Mouse (Mus musculus): ENCODE results near the gene Pomp. TPM values are rescaled to one million over a fixed set of nuclear protein-coding genes. Genes with fewer than 3 reads are reported as not detected.
A peak's percentile ranks its signal among the peaks of the same experiment; 100 is the strongest.

Pomp gene
- polyA plus RNA-seq, 1 experiment, result 41.7 TPM

GRCm38 (mm10) chr5:147902008-147902757 lies 41.9 kb downstream of the Pomp start:
- H3K27ac ChIP-seq (ENCODE audit: control insufficient read depth, insufficient read depth, low read depth, low read length), result no peak overlapping the region
- no peaks in the 10 kb centered on the region for H3K36me3 ChIP-seq (ENCODE audit: control insufficient read depth, insufficient read depth, low read length)
- peaks cover 2% of the 10 kb centered on the region for H3K4me1 ChIP-seq (ENCODE audit: control insufficient read depth, insufficient read depth, low read length)
- H3K4me3 ChIP-seq (ENCODE audit: control insufficient read depth, low read depth, low read length), result no peak overlapping the region
- no peak for TF ChIP-seq CTCF (IDR thresholded peaks at IDR 0.05; ENCODE audit: control insufficient read depth, insufficient read depth, insufficient replicate concordance, low read depth, low read length)
- no peak for TF ChIP-seq POLR2A (IDR thresholded peaks at IDR 0.05; ENCODE audit: control insufficient read depth, low read depth, low read length)
- no peaks in the 10 kb centered on the region for H3K27me3 ChIP-seq (ENCODE audit: control insufficient read depth, insufficient read depth, low read length)

DNA sequence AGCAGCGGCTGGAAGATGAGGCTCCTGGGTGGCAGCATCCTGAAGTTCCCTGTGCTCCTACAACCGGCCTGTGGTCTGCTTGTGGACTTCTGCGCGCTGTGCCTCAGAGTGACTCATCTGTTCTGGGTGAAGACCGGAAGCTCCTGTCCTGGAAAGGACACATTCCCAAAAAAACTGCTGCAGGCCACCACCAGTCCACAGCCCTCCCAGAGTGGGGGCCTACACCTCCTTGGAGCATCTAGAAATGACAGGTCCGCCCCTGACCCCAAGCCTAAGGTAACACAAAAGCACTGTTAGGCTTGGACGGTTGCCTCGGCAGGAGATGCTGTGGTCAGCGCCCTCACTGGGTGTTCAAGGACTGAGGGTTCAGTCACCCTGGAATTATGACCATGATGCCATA lies 42.9 kb downstream of the Pomp start:
- Histone ChIP-seq H3K36me3 (ENCODE audit: control insufficient read depth, insufficient read depth, low read length) (no peaks in the 10 kb centered on the region), H3K4me3 (ENCODE audit: control insufficient read depth, low read depth, low read length) (no peak overlapping the region), H3K4me1 (ENCODE audit: control insufficient read depth, insufficient read depth, low read length) (peaks cover 5% of the 10 kb centered on the region), H3K27me3 (ENCODE audit: control insufficient read depth, insufficient read depth, low read length) (no peaks in the 10 kb centered on the region), H3K27ac (ENCODE audit: control insufficient read depth, insufficient read depth, low read depth, low read length) (no peak overlapping the region)
- no peak for TF ChIP-seq POLR2A (IDR thresholded peaks at IDR 0.05; ENCODE audit: control insufficient read depth, low read depth, low read length)

GRCm38 (mm10) chr5:147907144-147907543 lies 46.9 kb downstream of the Pomp start:
- H3K36me3 ChIP-seq (ENCODE audit: control insufficient read depth, insufficient read depth, low read length), result no peaks in the 10 kb centered on the region
- no peak overlapping the region for H3K27ac ChIP-seq (ENCODE audit: control insufficient read depth, insufficient read depth, low read depth, low read length)
- H3K4me3 ChIP-seq (ENCODE audit: control insufficient read depth, low read depth, low read length), result no peak overlapping the region
- peaks cover 5% of the 10 kb centered on the region for H3K4me1 ChIP-seq (ENCODE audit: control insufficient read depth, insufficient read depth, low read length)
- TF ChIP-seq CTCF (IDR thresholded peaks at IDR 0.05; ENCODE audit: control insufficient read depth, insufficient read depth, insufficient replicate concordance, low read depth, low read length) (peak; percentile 84; the same call in 1 of the 2 replicates), POLR2A (IDR thresholded peaks at IDR 0.05; ENCODE audit: control insufficient read depth, low read depth, low read length) (no peak)
- H3K27me3 ChIP-seq (ENCODE audit: control insufficient read depth, insufficient read depth, low read length), result no peaks in the 10 kb centered on the region

GRCm38 (mm10) chr5:147907851-147908250 lies 47.6 kb downstream of the Pomp start:
- H3K4me1 ChIP-seq (ENCODE audit: control insufficient read depth, insufficient read depth, low read length), result peaks cover 5% of the 10 kb centered on the region
- no peak overlapping the region for H3K27ac ChIP-seq (ENCODE audit: control insufficient read depth, insufficient read depth, low read depth, low read length)
- H3K4me3 ChIP-seq (ENCODE audit: control insufficient read depth, low read depth, low read length), result no peak overlapping the region
- no peaks in the 10 kb centered on the region for H3K36me3 ChIP-seq (ENCODE audit: control insufficient read depth, insufficient read depth, low read length)
- H3K27me3 ChIP-seq (ENCODE audit: control insufficient read depth, insufficient read depth, low read length), result no peaks in the 10 kb centered on the region
- no peak for TF ChIP-seq CTCF (IDR thresholded peaks at IDR 0.05; ENCODE audit: control insufficient read depth, insufficient read depth, insufficient replicate concordance, low read depth, low read length)
- TF ChIP-seq POLR2A (IDR thresholded peaks at IDR 0.05; ENCODE audit: control insufficient read depth, low read depth, low read length), result no peak

DNA sequence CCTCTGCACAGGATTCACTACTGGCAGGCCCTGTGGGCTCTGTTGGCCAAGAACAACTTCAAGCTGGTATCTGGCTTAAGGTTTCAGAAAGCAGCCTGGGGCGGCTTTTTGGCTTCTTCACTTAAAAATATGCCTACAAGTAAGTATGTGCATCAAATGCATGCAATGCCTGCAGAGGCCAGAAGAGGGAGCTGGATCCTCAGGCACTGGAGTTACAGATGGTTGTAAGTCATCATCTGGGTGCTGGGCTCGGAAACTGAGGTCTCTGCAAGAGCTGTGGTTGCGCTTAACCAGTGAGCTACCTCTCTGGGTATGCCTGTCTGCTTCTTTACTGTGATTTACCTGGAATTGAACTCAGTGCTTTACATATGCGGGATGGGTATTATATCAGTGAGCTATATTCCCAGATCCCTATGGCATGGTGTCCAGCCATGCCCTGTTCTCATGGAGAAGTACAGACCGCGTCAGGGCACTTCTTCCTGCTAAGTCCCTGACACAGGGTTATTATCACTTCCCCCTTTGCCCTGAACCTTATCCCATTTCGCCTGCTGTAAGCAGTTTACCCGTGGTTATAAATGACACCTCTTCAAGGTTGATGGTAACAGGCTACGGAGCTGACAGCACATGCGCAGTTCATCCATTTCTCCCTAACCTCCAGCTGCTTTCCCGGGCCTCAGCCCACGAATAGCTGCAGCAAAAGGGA lies 50.7 kb downstream of the Pomp start:
- peaks cover 11% of the 10 kb centered on the region for H3K4me1 ChIP-seq (ENCODE audit: control insufficient read depth, insufficient read depth, low read length)

GRCm38 (mm10) chr5:147911744-147912143 lies 51.5 kb downstream of the Pomp start:
- no peak overlapping the region for H3K27ac ChIP-seq (ENCODE audit: control insufficient read depth, insufficient read depth, low read depth, low read length)
- H3K4me1 ChIP-seq (ENCODE audit: control insufficient read depth, insufficient read depth, low read length), result peaks cover 11% of the 10 kb centered on the region
- H3K36me3 ChIP-seq (ENCODE audit: control insufficient read depth, insufficient read depth, low read length), result no peaks in the 10 kb centered on the region
- H3K4me3 ChIP-seq (ENCODE audit: control insufficient read depth, low read depth, low read length), result no peak overlapping the region
- TF ChIP-seq CTCF (IDR thresholded peaks at IDR 0.05; ENCODE audit: control insufficient read depth, insufficient read depth, insufficient replicate concordance, low read depth, low read length) (no peak), POLR2A (IDR thresholded peaks at IDR 0.05; ENCODE audit: control insufficient read depth, low read depth, low read length) (no peak)
- no peaks in the 10 kb centered on the region for H3K27me3 ChIP-seq (ENCODE audit: control insufficient read depth, insufficient read depth, low read length)

More for the DNA sequence above, 50.7 kb downstream of the Pomp start:
- no peak overlapping the region for H3K4me3 ChIP-seq (ENCODE audit: control insufficient read depth, low read depth, low read length)
- no peaks in the 10 kb centered on the region for H3K36me3 ChIP-seq (ENCODE audit: control insufficient read depth, insufficient read depth, low read length)
- H3K27me3 ChIP-seq (ENCODE audit: control insufficient read depth, insufficient read depth, low read length), result no peaks in the 10 kb centered on the region
- H3K27ac ChIP-seq (ENCODE audit: control insufficient read depth, insufficient read depth, low read depth, low read length), result no peak overlapping the region
- no peak for TF ChIP-seq POLR2A (IDR thresholded peaks at IDR 0.05; ENCODE audit: control insufficient read depth, low read depth, low read length)
- peak; percentile 63; the same call in 1 of the 2 replicates for TF ChIP-seq CTCF (IDR thresholded peaks at IDR 0.05; ENCODE audit: control insufficient read depth, insufficient read depth, insufficient replicate concordance, low read depth, low read length)

DNA sequence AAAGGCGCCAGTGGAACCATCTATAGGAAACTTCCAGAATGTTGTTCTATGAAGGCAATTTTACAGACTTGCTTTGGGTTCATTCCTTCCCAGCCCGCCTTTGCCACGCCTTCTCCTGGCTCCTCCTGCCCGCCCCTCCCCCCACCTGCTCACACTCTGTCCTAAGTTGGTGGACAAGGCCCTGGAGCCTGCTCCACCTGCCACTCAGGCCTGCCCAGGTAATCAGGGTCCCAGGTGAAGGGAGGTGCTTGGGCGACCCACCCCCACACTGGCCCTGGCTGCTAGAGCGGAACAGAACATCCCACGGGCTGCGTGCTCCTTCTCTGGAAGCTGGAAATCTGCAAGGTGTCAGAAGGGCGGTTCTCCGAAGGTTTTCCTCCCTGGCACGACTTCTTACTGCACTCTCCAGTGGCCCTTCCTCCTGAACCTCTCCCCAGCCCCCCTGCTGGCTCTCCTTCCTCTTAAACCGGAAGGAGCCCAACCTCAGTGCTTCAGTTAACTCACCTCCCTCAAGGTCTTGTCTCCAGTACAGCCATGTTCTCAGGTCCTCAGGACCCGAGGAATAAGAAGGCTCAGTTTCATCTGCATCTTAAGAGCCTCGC lies 53.1 kb downstream of the Pomp start:
- Histone ChIP-seq H3K27me3 (ENCODE audit: control insufficient read depth, insufficient read depth, low read length) (no peaks in the 10 kb centered on the region), H3K27ac (ENCODE audit: control insufficient read depth, insufficient read depth, low read depth, low read length) (peak overlapping the region; percentile 23; the same call in 1 of the 2 replicates), H3K4me1 (ENCODE audit: control insufficient read depth, insufficient read depth, low read length) (peaks cover 12% of the 10 kb centered on the region), H3K4me3 (ENCODE audit: control insufficient read depth, low read depth, low read length) (no peak overlapping the region), H3K36me3 (ENCODE audit: control insufficient read depth, insufficient read depth, low read length) (no peaks in the 10 kb centered on the region)
- TF ChIP-seq POLR2A (IDR thresholded peaks at IDR 0.05; ENCODE audit: control insufficient read depth, low read depth, low read length) (no peak), CTCF (IDR thresholded peaks at IDR 0.05; ENCODE audit: control insufficient read depth, insufficient read depth, insufficient replicate concordance, low read depth, low read length) (no peak)

Measured in testis, adult 2 months (tissue).